Mouse (Mus musculus): Measurements from ENCODE around the gene Nkiras1. TPM values are rescaled to one million over a fixed set of nuclear protein-coding genes. Genes with fewer than 3 reads are reported as not detected.
"Not testable (repeated sequence)": the region's sequence is repeated elsewhere in the genome, so short reads cannot be mapped to it uniquely, and the experiment has no call there.

Nkiras1 gene
- 24.3 and 26.0 TPM in 2 replicates for total RNA-seq (2021)
- long read RNA-seq, full-length matches to known transcripts, result 20 of 24 reads
- long read RNA-seq, partial matches to known transcripts, result 0 of 24 reads
- long read RNA-seq, other reads (novel, unspliced or antisense), result 4 of 24 reads

DNA sequence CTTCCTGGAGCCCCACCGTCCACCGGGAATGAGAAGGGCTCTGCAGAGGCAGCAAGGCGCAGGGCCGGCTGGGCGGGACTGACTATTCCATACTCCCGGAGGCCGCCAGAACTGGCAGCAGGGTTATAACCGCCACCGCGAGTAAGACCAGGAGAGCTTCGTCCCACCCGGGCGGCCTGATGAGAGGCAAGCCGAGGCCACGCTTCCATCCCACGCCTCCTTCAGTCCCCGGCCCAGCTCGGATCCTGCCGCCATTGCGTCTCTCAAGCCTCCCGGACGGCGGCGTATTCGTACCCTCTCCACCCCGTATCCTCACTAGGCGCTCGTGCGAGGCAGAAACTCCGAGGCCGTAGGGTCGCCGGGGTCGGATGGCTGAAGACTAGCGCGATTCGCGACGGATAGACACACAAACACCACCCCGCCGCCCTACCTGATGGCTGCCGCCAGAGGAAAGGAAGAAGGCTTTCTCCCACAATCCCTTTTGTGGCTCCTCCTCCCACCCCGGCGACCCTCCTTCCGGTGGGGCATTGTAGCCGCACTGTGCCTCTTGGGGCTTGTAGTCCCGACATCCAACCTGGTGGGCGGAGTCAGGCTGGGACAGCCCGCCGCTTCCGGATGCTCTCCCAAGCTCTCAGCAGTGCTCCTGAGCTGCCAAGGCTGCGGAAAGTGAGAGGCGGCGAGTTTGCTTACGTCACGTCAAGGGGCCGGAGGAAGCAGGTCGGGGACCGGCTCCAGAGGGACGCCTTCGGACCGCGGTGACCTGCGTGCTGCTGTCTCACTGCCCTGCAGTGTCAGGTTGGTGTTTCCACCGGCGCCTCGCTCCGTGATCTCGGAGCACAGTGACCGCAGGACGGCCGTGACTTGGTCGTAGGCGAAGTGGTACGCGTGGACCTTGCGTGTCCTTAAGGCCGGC, at the start of gene Nkiras1, which contains the start of gene Rpl15:
TSS of gene Nkiras1 (plus strand) at position 608 of the 913 bp plus-strand sequence.
TSS of gene Rpl15 (minus strand) at position 863 of the 913 bp plus-strand sequence.
- peak; percentile 97 for DNase-seq

DNA sequence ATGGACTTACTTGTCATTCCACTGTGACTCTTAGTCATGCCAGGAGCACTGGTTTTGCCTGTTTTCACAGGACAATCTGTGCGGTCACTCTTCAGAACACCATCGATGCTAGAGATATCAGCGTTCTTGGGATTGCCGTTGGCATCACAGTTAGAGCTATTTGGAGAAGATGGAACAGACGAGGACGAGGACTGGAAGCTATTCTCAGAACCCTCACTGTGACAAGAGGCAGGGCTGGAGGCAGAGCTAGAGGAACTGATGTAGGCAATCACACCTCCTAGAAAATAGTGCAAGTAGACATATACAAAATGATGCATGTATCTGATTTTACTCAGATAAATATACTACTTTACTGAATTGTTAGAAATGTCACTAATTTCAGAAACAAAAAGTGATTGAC, 49.0 kb upstream of the Nkiras1 start:
- DNase-seq, result no peak

DNA sequence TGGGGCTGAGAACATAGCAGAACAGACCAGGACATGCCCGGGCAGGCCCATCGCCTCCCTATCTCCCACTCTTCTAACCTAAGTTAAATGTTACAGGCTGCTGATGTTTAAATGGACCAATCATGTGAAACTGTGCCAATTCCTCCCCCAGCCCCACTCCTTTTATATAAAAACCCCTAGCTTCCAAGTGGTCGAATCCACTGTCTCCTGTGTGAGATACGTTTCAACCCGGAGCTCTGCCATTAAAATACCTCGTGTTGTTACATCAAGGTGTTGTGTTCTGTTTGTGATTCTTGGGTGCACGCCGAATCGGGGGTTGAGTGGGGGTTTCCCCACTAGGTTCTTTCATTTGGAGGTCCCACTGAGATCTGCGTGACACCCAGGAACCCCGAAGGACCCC, 45.5 kb upstream of the Nkiras1 start:
- DNase-seq, result not testable (repeated sequence)

DNA sequence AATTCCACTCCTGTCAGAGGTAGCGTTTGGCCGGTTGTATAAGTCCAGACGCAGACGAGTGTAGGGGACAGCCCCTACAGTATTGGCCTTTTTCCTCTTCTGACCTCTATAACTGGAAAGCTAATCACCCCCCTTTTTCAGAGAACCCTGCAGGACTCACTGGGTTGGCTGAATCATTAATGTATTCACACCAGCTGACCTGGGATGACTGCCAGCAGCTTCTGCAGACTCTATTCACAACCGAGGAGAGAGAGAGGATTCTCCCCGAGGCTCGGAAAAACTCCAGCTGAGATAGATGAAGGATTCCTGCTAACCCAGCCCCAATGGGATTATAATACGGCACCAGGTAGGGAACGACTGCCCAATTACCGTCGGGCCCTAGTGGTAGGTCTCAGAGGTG, 44.8 kb upstream of the Nkiras1 start:
- DNase-seq, result not testable (repeated sequence)

DNA sequence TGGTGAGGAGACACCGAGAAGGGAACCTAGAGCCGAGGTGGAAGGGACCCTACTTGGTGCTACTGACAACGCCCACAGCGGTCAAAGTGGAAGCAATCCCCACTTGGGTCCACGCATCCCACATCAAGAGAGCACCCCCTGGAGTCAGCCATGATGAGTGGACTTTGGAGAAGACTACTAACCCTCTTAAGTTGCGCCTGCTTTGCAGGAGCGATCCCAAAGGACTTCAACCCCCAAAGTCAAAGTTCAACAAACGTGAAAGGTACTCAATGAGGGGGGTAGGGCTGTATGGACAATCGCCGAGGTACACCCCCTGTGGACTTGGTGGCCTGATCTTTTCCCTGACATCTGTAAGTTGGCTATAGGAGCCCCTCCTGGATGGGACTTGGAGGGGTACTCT, 41.2 kb upstream of the Nkiras1 start:
- not testable (repeated sequence) for DNase-seq

DNA sequence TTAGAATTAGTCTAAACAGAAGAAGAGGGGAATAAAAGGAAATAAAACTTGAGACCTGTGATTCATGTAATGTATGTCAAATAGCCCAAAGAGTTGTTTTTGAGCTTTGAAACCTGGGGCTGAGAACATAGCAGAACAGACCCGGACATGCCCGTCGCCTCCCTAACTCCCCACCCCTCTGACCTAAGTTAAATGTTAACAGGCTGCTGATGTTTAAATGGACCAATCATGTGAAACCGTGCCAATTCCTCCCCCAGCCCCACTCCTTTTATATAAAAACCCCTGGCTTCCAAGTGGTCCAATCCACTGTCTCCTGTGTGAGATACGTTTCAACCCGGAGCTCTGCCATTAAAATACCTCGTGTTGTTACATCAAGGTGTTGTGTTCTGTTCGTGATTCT, 39.1 kb upstream of the Nkiras1 start:
- not testable (repeated sequence) for DNase-seq

DNA sequence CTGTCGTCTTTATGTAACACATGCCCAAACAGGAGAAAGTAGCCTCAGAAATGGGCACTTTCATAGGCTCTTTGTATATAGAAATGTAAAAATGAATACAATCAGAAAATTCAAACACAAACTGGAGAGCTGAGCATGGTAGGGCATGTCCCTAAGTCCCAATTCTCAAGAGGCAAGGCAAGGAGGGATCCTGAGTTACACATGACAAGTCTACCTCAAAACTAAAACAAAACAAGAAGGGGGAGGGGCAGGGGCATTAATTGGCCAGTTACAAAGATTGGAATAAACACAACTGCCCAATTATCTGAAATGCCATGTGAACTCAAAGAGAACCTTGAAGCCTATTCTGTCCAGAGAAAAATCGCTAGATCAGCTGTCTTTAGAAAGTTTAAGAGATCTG, 37.9 kb upstream of the Nkiras1 start:
- DNase-seq, result no peak

DNA sequence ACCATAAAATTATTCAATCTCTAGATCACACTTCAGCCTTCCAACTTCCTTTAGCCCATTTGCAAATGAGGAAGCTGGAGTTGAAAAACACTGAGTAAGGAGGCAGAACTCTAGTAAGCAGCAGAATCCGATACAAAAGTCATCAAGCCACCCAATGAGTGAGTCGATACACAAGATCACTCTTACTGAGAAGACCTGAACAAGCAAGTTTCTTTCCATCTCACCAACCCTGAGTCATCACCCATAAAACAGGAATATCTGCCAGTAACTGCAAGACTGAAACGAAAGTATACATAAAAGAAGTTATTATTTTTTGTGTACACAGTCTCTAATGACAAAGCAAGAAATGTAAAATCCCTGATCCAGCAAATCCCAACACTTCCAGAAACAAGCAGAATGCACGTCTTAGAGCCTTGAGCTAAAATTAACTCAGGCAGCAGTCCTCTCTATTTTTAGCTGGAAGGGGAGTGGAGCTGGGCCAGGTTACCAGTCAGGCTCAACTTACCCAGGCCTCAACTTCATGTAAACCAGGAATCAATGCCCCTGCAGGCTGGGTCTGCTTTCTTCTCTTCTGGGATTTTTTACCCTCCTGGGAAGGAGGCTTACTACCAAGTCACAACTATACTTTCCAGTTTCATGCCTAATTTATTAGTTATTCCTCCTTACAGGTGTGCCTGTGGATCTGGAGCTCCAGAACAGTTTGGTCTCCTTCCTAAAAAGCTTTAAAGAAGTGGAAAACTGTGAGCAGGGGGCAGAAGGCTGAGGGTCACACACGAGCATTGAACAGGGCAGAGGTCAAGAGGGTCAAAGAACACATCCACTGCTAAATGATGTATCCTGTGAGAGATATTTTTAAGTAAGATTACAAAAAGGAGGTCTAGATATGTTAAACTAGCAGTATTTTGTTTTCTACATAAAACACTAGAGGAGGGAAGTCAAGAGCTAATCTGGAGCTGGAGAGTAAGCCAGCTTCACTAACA, 36.7 kb upstream of the Nkiras1 start:
- no peak for DNase-seq

DNA sequence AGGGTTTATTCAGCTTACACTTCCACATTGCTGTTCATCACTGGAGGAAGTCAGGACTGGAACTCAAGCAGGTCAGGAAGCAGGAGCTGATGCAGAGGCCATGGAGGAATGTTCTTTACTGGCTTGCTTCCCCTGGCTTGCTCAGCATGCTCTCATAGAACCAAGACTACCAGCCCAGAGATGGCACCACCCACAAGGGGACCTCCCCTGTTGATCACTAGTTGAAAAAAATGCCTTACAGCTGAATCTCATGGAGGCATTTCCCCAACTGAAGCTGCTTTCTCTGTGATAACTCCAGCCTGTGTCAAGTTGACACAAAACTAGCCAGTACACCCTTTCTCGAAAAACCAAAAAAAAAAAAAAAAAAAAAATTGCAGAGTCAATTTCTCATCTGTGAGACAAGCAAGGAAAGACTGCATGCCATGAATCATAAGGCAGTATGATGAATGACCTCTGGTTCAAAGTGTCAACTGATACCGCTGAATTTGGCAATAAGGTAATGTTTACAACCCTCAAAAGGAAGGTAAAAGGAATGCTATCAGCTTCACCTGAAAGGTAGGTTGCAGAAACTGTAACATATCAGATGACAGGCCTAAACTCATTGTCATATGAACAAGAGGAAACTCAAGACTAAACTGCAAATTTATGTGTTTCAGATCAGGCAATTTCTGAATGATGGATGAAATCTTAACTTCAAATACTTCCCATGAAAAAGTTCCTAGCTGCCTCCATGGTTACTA, 34.3 kb upstream of the Nkiras1 start:
- DNase-seq, result not testable (repeated sequence)

DNA sequence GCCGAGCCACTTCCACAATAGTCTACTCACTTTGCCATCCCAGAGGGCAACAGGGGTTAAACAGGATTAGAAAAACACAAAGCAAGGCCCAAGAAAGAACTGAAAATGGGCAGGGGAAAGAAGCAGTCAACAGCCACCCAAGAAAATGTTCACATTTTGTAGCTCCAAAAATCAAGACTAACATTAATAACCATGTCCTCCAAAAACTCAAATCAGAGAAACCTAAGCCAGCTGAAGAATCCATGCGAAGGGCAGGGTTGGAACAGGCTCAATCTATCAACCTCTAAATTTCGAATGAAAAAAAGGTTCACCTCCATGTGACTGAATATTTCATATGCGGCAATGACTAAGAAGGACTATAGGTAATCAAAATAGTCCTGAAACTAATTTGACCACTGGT, 33.6 kb upstream of the Nkiras1 start:
- DNase-seq, result no peak

DNA sequence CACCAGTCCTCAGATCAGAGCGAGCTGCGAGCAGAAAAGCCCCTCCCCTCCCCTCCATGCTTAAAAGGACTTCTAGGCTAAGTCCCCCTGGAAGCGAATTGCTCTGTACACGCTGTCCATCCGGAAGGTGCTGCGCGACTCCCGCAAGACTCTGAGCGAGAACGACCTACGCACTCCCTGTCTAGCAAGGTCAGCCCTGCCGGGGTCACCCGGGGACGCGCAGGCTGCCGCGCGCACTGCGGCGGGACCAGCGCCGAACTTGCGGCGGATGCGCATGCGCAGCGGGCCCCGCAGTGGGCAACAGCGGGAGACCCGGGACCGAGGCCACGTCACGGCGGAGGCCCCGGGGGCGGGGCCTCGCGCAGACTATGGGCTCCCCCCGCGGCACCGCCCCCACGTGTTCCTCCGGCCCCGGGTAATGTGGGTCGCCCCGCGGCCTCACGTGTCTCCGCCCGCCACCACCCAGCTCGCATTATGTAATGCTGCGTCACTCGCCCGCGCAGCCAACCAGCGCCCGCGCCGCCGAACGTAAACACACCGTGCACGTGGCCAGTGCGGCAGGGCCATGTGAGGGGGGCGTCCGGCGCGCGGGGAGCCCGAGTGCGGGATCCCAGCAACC, 32.7 kb upstream of the Nkiras1 start:
- DNase-seq, result peak; percentile 98

DNA sequence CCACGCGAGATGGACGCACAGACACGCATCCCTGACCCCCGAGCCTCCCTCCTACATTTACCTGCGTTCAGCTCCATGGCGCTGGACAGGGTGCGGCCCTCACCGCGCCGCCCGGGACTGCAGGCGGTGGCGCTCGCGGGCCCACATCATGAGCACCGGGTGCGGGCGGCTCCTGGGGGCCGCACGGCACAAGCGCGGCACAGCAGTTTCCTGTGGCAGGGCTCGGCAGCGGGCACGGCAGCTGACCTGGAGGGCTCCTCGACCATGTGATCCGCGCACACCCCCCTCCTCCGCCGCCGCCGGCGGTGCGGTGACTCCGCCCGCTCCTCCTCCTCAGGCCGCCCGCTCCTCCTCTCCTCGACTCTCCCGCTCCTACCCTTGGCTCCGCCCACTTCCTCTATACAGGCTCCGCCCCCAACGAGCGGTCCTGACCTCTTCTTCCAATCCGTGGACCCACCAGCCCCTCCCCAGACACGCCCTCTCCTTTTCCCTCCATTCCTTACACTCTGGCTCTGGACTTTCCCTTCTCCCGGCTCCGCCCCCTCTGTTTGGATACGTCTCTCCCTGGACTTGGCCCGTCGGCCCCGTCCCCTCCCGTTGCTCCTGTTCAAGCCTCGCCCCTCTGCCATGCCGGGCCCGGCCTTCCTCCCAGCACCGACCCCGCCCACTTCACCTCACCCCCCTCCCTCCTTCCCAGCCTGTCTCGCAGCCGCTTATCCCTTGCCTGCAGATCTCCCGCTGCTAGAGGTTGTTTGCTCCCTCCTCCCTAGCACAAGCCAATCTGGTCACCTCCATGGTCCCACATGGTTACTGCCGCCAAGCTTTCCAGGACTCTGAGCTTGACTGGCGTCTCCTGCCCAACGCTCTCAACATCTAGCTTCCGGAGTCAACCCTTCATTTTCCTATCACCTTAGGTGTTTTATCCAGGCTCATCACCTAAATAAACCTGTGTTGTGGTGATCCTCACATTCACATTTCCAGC, 31.9 kb upstream of the Nkiras1 start, which contains the start of gene Nr1d2:
TSS of gene Nr1d2 (minus strand) at position 378 of the 982 bp plus-strand sequence.
- DNase-seq, result peak; percentile 96

DNA sequence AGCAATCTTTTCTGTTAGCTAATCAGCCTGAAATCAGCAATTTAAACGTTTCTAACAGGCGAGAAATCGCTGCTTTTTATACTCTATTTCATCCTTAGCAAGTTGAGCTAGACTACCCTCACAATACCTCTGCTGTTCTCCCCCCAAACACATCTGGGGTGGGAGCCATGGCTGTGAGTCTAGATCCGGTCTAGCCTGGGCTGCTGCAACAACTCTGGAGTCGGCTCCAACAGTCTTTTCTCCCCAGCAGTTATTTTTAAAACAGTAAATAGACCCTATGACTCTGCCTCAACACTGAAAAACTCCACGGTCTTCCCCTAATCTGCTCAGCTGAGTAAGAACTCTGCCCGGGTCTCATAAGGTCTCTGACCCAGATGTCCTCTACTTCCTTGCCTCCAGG, 30.8 kb upstream of the Nkiras1 start:
- DNase-seq, result no peak

DNA sequence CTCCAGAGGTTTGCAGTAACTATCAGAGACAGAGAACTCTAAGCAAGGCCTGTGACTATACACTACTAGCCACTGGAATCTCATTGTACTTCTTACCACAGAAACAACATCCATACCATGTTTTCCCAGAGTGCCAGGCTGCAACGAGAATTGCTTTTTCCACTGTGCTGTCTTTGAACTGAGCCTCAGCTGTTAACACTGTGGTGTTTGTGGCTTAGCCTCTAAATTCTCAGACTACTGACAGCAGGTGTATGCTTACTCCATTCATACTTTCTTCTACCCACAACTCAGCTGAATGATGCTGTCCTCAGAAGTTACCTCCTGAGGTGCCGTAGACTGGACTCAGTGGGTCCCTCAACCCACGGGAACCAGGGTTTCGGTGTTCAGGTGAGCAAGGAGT, 29.1 kb upstream of the Nkiras1 start:
- no peak for DNase-seq

DNA sequence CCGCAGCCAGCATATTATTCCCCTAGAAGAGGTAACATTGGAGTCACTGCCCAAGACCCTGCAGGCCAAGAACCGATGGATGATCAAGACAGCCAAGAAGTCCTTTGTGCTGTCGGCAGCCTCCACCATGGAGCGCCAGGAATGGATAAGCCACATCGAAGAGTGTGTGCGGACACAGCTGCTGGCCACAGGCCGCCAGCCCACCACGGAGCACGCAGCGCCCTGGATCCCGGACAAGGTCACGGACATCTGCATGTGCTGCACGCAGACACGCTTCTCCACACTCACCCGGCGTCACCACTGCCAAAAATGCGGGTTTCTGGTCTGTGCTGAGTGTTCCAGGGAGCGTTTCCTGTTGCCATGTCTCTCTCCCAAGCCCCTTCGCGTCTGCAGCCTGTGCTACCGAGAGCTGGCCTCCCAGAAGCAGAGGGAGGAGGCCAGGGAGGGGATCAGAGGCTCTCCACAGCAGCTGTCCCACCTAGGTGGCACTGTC, 28.3 kb upstream of the Nkiras1 start:
- no peak for DNase-seq

DNA sequence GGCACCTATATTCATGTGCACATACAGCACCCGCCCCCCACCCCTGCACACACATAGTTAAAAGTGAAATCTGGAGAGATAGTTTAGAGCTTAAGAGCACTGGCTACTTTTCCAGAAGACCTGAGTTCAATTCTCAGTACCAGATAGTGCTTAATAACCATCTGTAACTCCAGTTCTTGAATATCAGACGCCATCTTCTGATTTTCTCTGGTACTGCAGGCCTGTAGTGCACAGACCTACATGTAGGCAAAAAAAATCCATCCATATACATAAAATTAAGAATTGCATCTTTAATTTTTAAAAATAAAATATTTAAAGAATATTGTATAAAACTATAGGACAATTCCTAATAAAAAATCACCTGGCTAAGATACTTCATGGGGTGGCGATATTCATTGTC, 9.7 kb upstream of the Nkiras1 start:
- no peak for DNase-seq

DNA sequence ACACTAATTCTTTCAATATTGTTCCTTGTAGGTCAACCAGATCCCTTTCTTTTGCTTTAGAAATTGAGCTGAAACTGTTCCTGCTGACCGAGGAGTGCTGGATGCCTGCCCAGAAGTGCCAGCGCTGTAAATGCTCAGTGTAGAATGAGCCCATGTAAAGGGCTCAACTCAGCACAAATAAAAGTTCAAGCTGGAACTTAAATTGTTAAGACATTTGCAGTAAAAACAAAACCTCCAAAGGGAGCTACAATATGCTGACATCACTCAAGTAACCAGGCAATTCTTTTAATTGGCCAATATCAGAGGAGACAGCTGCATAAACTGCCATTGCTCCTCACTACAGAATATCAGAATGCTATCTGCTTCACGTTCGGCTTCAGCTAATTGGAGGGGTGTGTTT, 7.5 kb upstream of the Nkiras1 start:
- peak; percentile 64 for DNase-seq

DNA sequence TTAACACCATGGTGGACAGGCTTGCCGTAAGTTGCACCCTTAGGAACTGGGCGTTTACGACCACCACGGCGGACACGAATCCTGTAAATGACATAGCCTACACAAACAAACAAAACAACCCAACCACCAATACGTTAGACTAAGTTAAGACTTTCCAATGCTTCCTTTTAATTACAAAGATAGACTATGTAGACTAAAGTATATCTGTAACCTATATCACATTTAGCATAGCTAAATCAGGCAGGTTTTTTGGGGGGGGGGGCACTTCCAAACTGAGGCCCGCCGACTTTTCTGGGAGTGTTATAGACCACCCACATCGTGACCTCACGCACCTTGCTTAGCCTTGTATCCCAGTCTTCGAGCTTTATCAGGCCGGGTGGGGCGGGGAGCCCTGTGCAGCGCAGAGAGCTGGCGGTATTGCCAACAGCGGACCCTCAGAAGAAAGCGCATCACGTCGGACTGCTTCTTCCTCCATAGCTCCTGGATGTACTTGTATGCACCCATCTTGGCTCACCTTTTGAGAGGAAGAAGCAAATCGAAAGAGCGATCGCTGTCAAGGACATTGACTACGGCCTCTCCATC, 898 bp upstream of the Nkiras1 start:
- not testable (repeated sequence) for DNase-seq

DNA sequence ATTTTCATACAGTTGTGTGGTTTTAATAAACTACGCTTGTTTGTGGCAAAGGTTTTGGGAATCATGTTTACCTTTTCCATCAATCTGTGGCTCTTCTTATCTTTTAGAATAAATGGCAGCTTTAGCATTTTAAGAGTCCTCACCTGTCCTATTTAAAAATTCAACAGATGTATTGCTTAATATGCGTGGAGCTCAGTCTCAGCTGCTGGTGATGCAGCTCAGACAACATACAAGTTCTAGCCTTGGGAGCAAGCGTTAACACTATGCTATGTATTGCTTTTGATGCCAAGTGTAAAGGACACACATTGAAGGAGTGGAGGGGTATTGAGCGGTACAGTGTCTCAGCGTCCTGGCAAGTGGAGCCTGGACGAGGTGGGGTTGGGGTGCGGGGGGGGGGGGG, 730 bp downstream of the Nkiras1 start:
- DNase-seq, result no peak

Data from adrenal gland, postnatal 25 days (tissue).